Mouse (Mus musculus) frontal cortex, adult 2 months (tissue): ENCODE data around the gene Wdr62. TPM values are rescaled to one million over a fixed set of nuclear protein-coding genes. Genes with fewer than 3 reads are reported as not detected.

Experiments
- polyA plus RNA-seq: library from polyadenylated mRNA; depleted of rRNA; stranded (reverse); fragments of >200 nt; gene quantifications from 2 replicates; pipeline ENCODE4 v1.2.3, GENCODE M21; 2012; rRNA removed

Wdr62 gene
- polyA plus RNA-seq, 1 experiment: 3.9 TPM

Other genes with a start within 250 kb of the Wdr62 start
- gene Zfp14, start 229.0 kb downstream of the Wdr62 start, polyA plus RNA-seq: 10.5 TPM in 2 replicates
- 2.6 and 3.4 TPM in 2 replicates for gene Zfp82, start 207.5 kb downstream of the Wdr62 start, polyA plus RNA-seq
- gene Gm26920, start 190.0 kb downstream of the Wdr62 start, polyA plus RNA-seq: 0.61 TPM in 1 of 2 replicates, not detected in the other
- 6.3 and 7.0 TPM in 2 replicates for gene Zfp566, start 189.9 kb downstream of the Wdr62 start, polyA plus RNA-seq
- gene Zfp260, start 185.6 kb downstream of the Wdr62 start, polyA plus RNA-seq: 34.8 and 35.4 TPM in 2 replicates
- 9.1 and 9.3 TPM in 2 replicates for gene Zfp382, start 158.5 kb downstream of the Wdr62 start, polyA plus RNA-seq
- 36.0 and 38.8 TPM in 2 replicates for gene Zfp146, start 110.7 kb downstream of the Wdr62 start, polyA plus RNA-seq
- 5.6 and 7.7 TPM in 2 replicates for gene Cox7a1, start 96.3 kb downstream of the Wdr62 start, polyA plus RNA-seq
- 236 and 319 TPM in 2 replicates for gene Capns1, start 81.6 kb downstream of the Wdr62 start, polyA plus RNA-seq
- gene Polr2i, start 48.5 kb downstream of the Wdr62 start, polyA plus RNA-seq: 157 and 161 TPM in 2 replicates
- gene Tbcb, start 48.1 kb downstream of the Wdr62 start, polyA plus RNA-seq: 114 and 129 TPM in 2 replicates
- gene Ovol3, start 44.7 kb downstream of the Wdr62 start, polyA plus RNA-seq: not detected in 2 replicates
- 0.15 and 0.22 TPM in 2 replicates for gene Thap8, start 325 bp downstream of the Wdr62 start, polyA plus RNA-seq
- gene Clip3, start 11.3 kb upstream of the Wdr62 start, polyA plus RNA-seq: 354 and 373 TPM in 2 replicates
- gene Alkbh6, start 28.3 kb upstream of the Wdr62 start, polyA plus RNA-seq: 132 TPM in 2 replicates
- gene Syne4, start 34.4 kb upstream of the Wdr62 start, polyA plus RNA-seq: 27.6 and 29.9 TPM in 2 replicates
- 0.34 and 0.66 TPM in 2 replicates for gene E130208F15Rik, start 41.3 kb upstream of the Wdr62 start, polyA plus RNA-seq
- 16.9 and 19.2 TPM in 2 replicates for gene Sdhaf1, start 43.5 kb upstream of the Wdr62 start, polyA plus RNA-seq
- 19.8 and 22.2 TPM in 2 replicates for gene Lrfn3, start 82.4 kb upstream of the Wdr62 start, polyA plus RNA-seq
- 73.2 and 80.4 TPM in 2 replicates for gene Tyrobp, start 133.3 kb upstream of the Wdr62 start, polyA plus RNA-seq
- gene Hcst, start 139.4 kb upstream of the Wdr62 start, polyA plus RNA-seq: 1.5 and 2.2 TPM in 2 replicates
- gene Nfkbid, start 141.3 kb upstream of the Wdr62 start, polyA plus RNA-seq: 5.4 and 6.4 TPM in 2 replicates
- gene Aplp1, start 165.1 kb upstream of the Wdr62 start, polyA plus RNA-seq: 940 and 960 TPM in 2 replicates
- 3.7 and 7.1 TPM in 2 replicates for gene Kirrel2, start 177.3 kb upstream of the Wdr62 start, polyA plus RNA-seq
- 1.2 and 1.6 TPM in 2 replicates for gene Nphs1, start 177.9 kb upstream of the Wdr62 start, polyA plus RNA-seq
- 0.18 and 0.19 TPM in 2 replicates for gene Prodh2, start 213.2 kb upstream of the Wdr62 start, polyA plus RNA-seq